Mouse (Mus musculus): ENCODE results near the gene Arhgap23. TPM values are rescaled to one million over a fixed set of nuclear protein-coding genes. Genes with fewer than 3 reads are reported as not detected.
A peak's percentile ranks its signal among the peaks of the same experiment; 100 is the strongest.

Arhgap23 gene
- polyA plus RNA-seq, 1 experiment = 35.8 TPM

GRCm38 (mm10) chr11:97406094-97406951 is 9.0 kb upstream of the Arhgap23 start:
- TF ChIP-seq POLR2A (IDR thresholded peaks at IDR 0.05; ENCODE audit: borderline replicate concordance, extremely low read depth, insufficient read depth, insufficient read length, poor library complexity, severe bottlenecking) (no peak), CTCF (IDR thresholded peaks at IDR 0.05; ENCODE audit: borderline replicate concordance, extremely low read depth, insufficient read depth, insufficient read length) (no peak)
- DNase-seq (ENCODE audit: low read depth) = no peak

GRCm38 (mm10) chr11:97407456-97407855 is 7.9 kb upstream of the Arhgap23 start:
- no peak for DNase-seq (ENCODE audit: low read depth)
- TF ChIP-seq CTCF (IDR thresholded peaks at IDR 0.05; ENCODE audit: borderline replicate concordance, extremely low read depth, insufficient read depth, insufficient read length) = no peak
- no peak for TF ChIP-seq POLR2A (IDR thresholded peaks at IDR 0.05; ENCODE audit: borderline replicate concordance, extremely low read depth, insufficient read depth, insufficient read length, poor library complexity, severe bottlenecking)

- TF ChIP-seq POLR2A (IDR thresholded peaks at IDR 0.05; ENCODE audit: borderline replicate concordance, extremely low read depth, insufficient read depth, insufficient read length, poor library complexity, severe bottlenecking) (no peak), CTCF (IDR thresholded peaks at IDR 0.05; ENCODE audit: borderline replicate concordance, extremely low read depth, insufficient read depth, insufficient read length) (peak; percentile 74; the same call in 1 of the 2 replicates)
These were observed 7.2 kb upstream of the Arhgap23 start for GRCm38 (mm10) chr11:97408171-97408570.

GRCm38 (mm10) chr11:97410958-97411357 is 4.4 kb upstream of the Arhgap23 start:
- no peak for DNase-seq (ENCODE audit: low read depth)
- no peak for TF ChIP-seq CTCF (IDR thresholded peaks at IDR 0.05; ENCODE audit: borderline replicate concordance, extremely low read depth, insufficient read depth, insufficient read length)
- TF ChIP-seq POLR2A (IDR thresholded peaks at IDR 0.05; ENCODE audit: borderline replicate concordance, extremely low read depth, insufficient read depth, insufficient read length, poor library complexity, severe bottlenecking) = no peak

More at GRCm38 (mm10) chr11:97408171-97408570, 7.2 kb upstream of the Arhgap23 start:
- peak; percentile 74 for DNase-seq (ENCODE audit: low read depth)

GRCm38 (mm10) chr11:97412117-97412516 is 3.2 kb upstream of the Arhgap23 start:
- no peak for DNase-seq (ENCODE audit: low read depth)
- TF ChIP-seq POLR2A (IDR thresholded peaks at IDR 0.05; ENCODE audit: borderline replicate concordance, extremely low read depth, insufficient read depth, insufficient read length, poor library complexity, severe bottlenecking) = no peak
- TF ChIP-seq CTCF (IDR thresholded peaks at IDR 0.05; ENCODE audit: borderline replicate concordance, extremely low read depth, insufficient read depth, insufficient read length) = no peak

GRCm38 (mm10) chr11:97412808-97413347 is 2.5 kb upstream of the Arhgap23 start:
- TF ChIP-seq CTCF (IDR thresholded peaks at IDR 0.05; ENCODE audit: borderline replicate concordance, extremely low read depth, insufficient read depth, insufficient read length) = no peak
- TF ChIP-seq POLR2A (IDR thresholded peaks at IDR 0.05; ENCODE audit: borderline replicate concordance, extremely low read depth, insufficient read depth, insufficient read length, poor library complexity, severe bottlenecking) = no peak
- DNase-seq (ENCODE audit: low read depth) = no peak

- TF ChIP-seq CTCF (IDR thresholded peaks at IDR 0.05; ENCODE audit: borderline replicate concordance, extremely low read depth, insufficient read depth, insufficient read length) = no peak
- TF ChIP-seq POLR2A (IDR thresholded peaks at IDR 0.05; ENCODE audit: borderline replicate concordance, extremely low read depth, insufficient read depth, insufficient read length, poor library complexity, severe bottlenecking) = no peak
- DNase-seq (ENCODE audit: low read depth) = no peak
These were observed 641 bp downstream of the Arhgap23 start for GRCm38 (mm10) chr11:97415712-97416636.

GRCm38 (mm10) chr11:97416637-97417035 is 1.3 kb downstream of the Arhgap23 start:
- TF ChIP-seq POLR2A (IDR thresholded peaks at IDR 0.05; ENCODE audit: borderline replicate concordance, extremely low read depth, insufficient read depth, insufficient read length, poor library complexity, severe bottlenecking) (no peak), CTCF (IDR thresholded peaks at IDR 0.05; ENCODE audit: borderline replicate concordance, extremely low read depth, insufficient read depth, insufficient read length) (no peak)
- no peak for DNase-seq (ENCODE audit: low read depth)

- no peak for DNase-seq (ENCODE audit: low read depth)
- TF ChIP-seq CTCF (IDR thresholded peaks at IDR 0.05; ENCODE audit: borderline replicate concordance, extremely low read depth, insufficient read depth, insufficient read length) (no peak), POLR2A (IDR thresholded peaks at IDR 0.05; ENCODE audit: borderline replicate concordance, extremely low read depth, insufficient read depth, insufficient read length, poor library complexity, severe bottlenecking) (no peak)
These were observed 3.7 kb downstream of the Arhgap23 start for GRCm38 (mm10) chr11:97418834-97419539.

- TF ChIP-seq CTCF (IDR thresholded peaks at IDR 0.05; ENCODE audit: borderline replicate concordance, extremely low read depth, insufficient read depth, insufficient read length) (no peak), POLR2A (IDR thresholded peaks at IDR 0.05; ENCODE audit: borderline replicate concordance, extremely low read depth, insufficient read depth, insufficient read length, poor library complexity, severe bottlenecking) (no peak)
These were observed 4.2 kb downstream of the Arhgap23 start for GRCm38 (mm10) chr11:97419540-97419900.

More at GRCm38 (mm10) chr11:97419540-97419900, 4.2 kb downstream of the Arhgap23 start:
- DNase-seq (ENCODE audit: low read depth) = no peak

All from brain, embryonic 14.5 days (tissue).